ENCODE assay signal across 10 mouse cellular contexts in the genomic region with DNA sequence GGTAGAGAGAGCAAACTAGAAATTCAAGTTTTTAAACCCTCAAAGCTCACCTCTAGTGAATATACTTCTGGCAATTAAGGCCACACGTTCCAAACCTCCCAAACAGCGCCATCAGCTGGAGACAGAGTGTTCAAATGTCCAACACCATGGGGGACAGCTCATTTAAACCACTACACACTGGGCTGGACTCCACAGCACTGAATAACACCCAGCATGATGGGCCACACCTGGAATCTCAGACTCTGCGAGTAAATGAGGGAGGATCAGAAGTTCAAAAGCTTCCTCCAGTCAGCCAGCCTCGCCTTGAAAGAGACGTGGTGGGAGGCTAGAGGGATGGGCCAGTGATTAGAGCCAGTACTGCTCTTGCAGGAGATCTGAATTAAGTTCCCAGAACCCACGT. TPM values are rescaled to one million over a fixed set of nuclear protein-coding genes. Genes with fewer than 3 reads are reported as not detected.
DNase-seq lines count a peak whose midpoint lies in the region; ATAC-seq and TF ChIP-seq lines count a peak whose summit lies in the region.
"Had no signal": no experiment of that assay in that cellular context is flagged by ENCODE, and none has a peak within 500 bp of the region (broad histone marks: within the 10 kb centered on the region; RNA-seq: fewer than 3 reads in every experiment).

A gene (minus strand): TSS at position 126 of the 400 bp plus-strand sequence.

- intact Hi-C loops in heart, postnatal 36 days (cut with DNase I) = no loop called here

- H3K4me1 ChIP-seq in kidney, postnatal 0 days (replicated peaks; ENCODE audit: insufficient read depth, low read length) = no peaks in the 10 kb centered on the region
- H3K4me1 ChIP-seq in kidney, embryonic 15.5 days = peaks cover 16% of the 10 kb centered on the region
- peaks cover 7% of the 10 kb centered on the region; the same call in 1 of the 2 replicates for H3K4me1 ChIP-seq in forebrain, postnatal 0 days (ENCODE audit: insufficient read depth)

- H3K9me3 ChIP-seq in kidney, postnatal 0 days (replicated peaks; ENCODE audit: low read length) = no peaks in the 10 kb centered on the region
- no peaks in the 10 kb centered on the region for H3K9me3 ChIP-seq in kidney, embryonic 15.5 days (replicated peaks)
- no peaks in the 10 kb centered on the region for H3K9me3 ChIP-seq in forebrain, postnatal 0 days (ENCODE audit: low read length)
- H3K9me3 ChIP-seq: heart, embryonic 15.5 days had no signal

- no peaks in the 10 kb centered on the region for H3K36me3 ChIP-seq in kidney, postnatal 0 days (ENCODE audit: insufficient read depth, low read length)
- no peaks in the 10 kb centered on the region for H3K36me3 ChIP-seq in kidney, embryonic 15.5 days
- no peaks in the 10 kb centered on the region for H3K36me3 ChIP-seq in forebrain, postnatal 0 days (ENCODE audit: insufficient read depth)
- H3K36me3 ChIP-seq: heart, embryonic 15.5 days had no signal

- no peak within 1 kb of the TSS for H3K27ac ChIP-seq in kidney, postnatal 0 days
- H3K27ac ChIP-seq in kidney, embryonic 15.5 days = no peak within 1 kb of the TSS
- no peak within 1 kb of the TSS for H3K27ac ChIP-seq in forebrain, postnatal 0 days (ENCODE audit: low read depth, low read length)
- H3K27ac ChIP-seq: heart, embryonic 15.5 days had no signal

- no peak for DNase-seq in kidney, postnatal 0 days (ENCODE audit: low spot score)
- DNase-seq in NIH3T3 (ENCODE audit: low read depth) = peak; percentile 32
- DNase-seq in forebrain, postnatal 0 days = no peak
- no peak for DNase-seq in heart, postnatal 36 days
- no peak for DNase-seq in layer of hippocampus, postnatal 14 days (ENCODE audit: low spot score in 2 of 2)
- DNase-seq: cerebellum, postnatal 25 days had no signal

- H3K4me3 ChIP-seq in kidney, postnatal 0 days (replicated peaks; ENCODE audit: low read depth, low read length) = no peak within 1 kb of the TSS
- no peak within 1 kb of the TSS for H3K4me3 ChIP-seq in kidney, embryonic 15.5 days (replicated peaks)
- no peak within 1 kb of the TSS for H3K4me3 ChIP-seq in forebrain, postnatal 0 days (ENCODE audit: low read depth, low read length)
- H3K4me3 ChIP-seq: heart, embryonic 15.5 days had no signal

- peak; percentile 16; the same call in 1 of the 2 replicates for TF ChIP-seq CTCF in kidney, postnatal 0 days (IDR thresholded peaks at IDR 0.05; ENCODE audit: low read depth)
- no peak for TF ChIP-seq CTCF in forebrain, postnatal 0 days (IDR thresholded peaks at IDR 0.05; ENCODE audit: low read depth)

- ATAC-seq in kidney, postnatal 0 days (replicated peaks; ENCODE audit: low FRiP score, low read depth) = no peak
- no peak for ATAC-seq in kidney, embryonic 15.5 days (replicated peaks; ENCODE audit: low FRiP score)
- no peak for ATAC-seq in CD4-positive, CD25-positive, alpha-beta regulatory T cell, adult 4 months
- no peak for ATAC-seq in granulocyte monocyte progenitor cell, adult 5-6 weeks (replicated peaks; ENCODE audit: poor library complexity, severe bottlenecking)
- no peak for ATAC-seq in forebrain, postnatal 0 days

- no peaks in the 10 kb centered on the region for H3K27me3 ChIP-seq in kidney, postnatal 0 days (ENCODE audit: insufficient read depth, low read length)
- H3K27me3 ChIP-seq in kidney, embryonic 15.5 days = no peaks in the 10 kb centered on the region
- H3K27me3 ChIP-seq in forebrain, postnatal 0 days (ENCODE audit: insufficient read depth, low read length) = no peaks in the 10 kb centered on the region
- H3K27me3 ChIP-seq: heart, embryonic 15.5 days had no signal

- H3K4me2 ChIP-seq in kidney, postnatal 0 days (ENCODE audit: low read length) = no peak within 1 kb of the TSS
- H3K4me2 ChIP-seq in kidney, embryonic 15.5 days = no peak within 1 kb of the TSS
- no peak within 1 kb of the TSS for H3K4me2 ChIP-seq in forebrain, postnatal 0 days (ENCODE audit: low read depth)
- H3K4me2 ChIP-seq: heart, embryonic 15.5 days had no signal

- 37% methylated on average over 6 of the region's 6 CpGs for WGBS in kidney, postnatal 0 days
- 48% methylated on average over 6 of the region's 6 CpGs for WGBS in kidney, embryonic 15.5 days
- WGBS in forebrain, postnatal 0 days = 54% methylated on average over 6 of the region's 6 CpGs

- H3K9ac ChIP-seq in kidney, postnatal 0 days (ENCODE audit: low read depth, low read length) = no peak within 1 kb of the TSS
- no peak within 1 kb of the TSS for H3K9ac ChIP-seq in kidney, embryonic 15.5 days
- H3K9ac ChIP-seq in forebrain, postnatal 0 days = no peak within 1 kb of the TSS
- H3K9ac ChIP-seq: heart, embryonic 15.5 days had no signal

RNA-seq across cellular contexts. Expression of the gene that starts here (rescaled TPM):
- polyA plus RNA-seq in kidney, postnatal 0 days (2015; fragmentation: Nextera tagmentation; extraction: Ambion mirVana) = 11.0 and 12.4 TPM in 2 replicates
- 6.1 and 7.2 TPM in 2 replicates for polyA plus RNA-seq in kidney, embryonic 15.5 days (2015; fragmentation: Nextera tagmentation; extraction: Ambion mirVana)
- polyA plus RNA-seq in CD4-positive, CD25-positive, alpha-beta regulatory T cell, adult 4 months (2017; shearing (Covaris generic)) = 10 to 100 TPM; 29.1 to 47.3 TPM
- total RNA-seq in granulocyte monocyte progenitor cell, adult 5-6 weeks (2014; fragmentation: Nextera tagmentation) = 11.8 and 13.2 TPM in 2 replicates
- total RNA-seq in granulocyte monocyte progenitor cell, adult 5-6 weeks (2017) = 43.0 and 72.6 TPM in 2 replicates
- 2.5 and 6.6 TPM in 2 replicates for total RNA-seq in forebrain, postnatal 0 days (2014; rRNA removed)
- polyA plus RNA-seq in forebrain, postnatal 0 days (2015; fragmentation: Nextera tagmentation; extraction: Ambion mirVana) = 3.5 and 3.7 TPM in 2 replicates
- 1 to 10 TPM; 3.9 to 4.6 TPM for total RNA-seq in heart, postnatal 36 days (2021)
- total RNA-seq in layer of hippocampus, postnatal 14 days (2021) = 1 to 10 TPM; 3.2 to 5.5 TPM
